Mouse (Mus musculus): Measurements from ENCODE around the gene Olfr315. TPM values are rescaled to one million over a fixed set of nuclear protein-coding genes. Genes with fewer than 3 reads are reported as not detected.
"Not testable (repeated sequence)": the region's sequence is repeated elsewhere in the genome, so short reads cannot be mapped to it uniquely, and the experiment has no call there.

The Olfr315 gene
- total RNA-seq (2021), result not detected in 2 replicates
- long read RNA-seq, result 0 reads

DNA sequence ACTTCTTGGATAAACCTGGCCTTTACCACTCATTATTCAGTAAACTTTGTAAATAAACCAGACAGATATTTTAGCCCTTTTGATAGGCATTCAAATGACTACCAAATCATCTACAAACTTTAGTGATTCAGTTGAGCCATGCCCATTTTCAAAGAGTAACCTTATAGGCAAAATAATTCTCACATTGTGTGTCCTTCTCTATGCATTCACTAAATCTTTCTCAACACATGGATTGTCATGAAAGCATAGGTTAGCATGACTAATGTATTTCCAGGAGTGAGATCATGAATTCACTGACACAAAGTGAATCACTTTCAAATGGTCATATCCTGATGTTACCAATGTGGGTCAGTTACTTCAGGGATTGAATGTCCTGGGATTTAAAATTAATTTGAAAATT, at the start of gene Olfr315:
Gene Olfr315, plus strand, starts transcription at position 301 of the 400 bp plus-strand sequence.
- DNase-seq, result no peak

DNA sequence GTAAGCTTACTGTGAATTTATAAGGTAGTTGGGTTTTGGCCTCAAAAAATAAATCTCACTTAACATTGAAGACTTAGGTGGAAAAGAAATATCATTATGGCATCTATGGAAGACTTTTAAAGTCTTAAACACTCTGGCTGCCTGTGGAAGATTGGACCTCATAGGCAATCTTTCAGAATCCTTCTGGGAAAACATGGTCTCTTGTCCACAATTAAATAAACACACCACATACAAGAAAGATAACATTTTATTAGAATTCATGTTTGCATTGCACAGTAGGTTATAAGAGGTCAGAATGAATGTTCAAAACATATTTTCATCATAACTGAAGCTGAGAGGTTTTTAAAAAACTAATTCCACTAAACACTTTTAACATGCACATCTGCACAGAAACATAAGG, 49.1 kb upstream of the Olfr315 start, which contains the start of gene Olfr318:
Gene Olfr318, minus strand, starts transcription at position 101 of the 400 bp plus-strand sequence.
- no peak for DNase-seq

DNA sequence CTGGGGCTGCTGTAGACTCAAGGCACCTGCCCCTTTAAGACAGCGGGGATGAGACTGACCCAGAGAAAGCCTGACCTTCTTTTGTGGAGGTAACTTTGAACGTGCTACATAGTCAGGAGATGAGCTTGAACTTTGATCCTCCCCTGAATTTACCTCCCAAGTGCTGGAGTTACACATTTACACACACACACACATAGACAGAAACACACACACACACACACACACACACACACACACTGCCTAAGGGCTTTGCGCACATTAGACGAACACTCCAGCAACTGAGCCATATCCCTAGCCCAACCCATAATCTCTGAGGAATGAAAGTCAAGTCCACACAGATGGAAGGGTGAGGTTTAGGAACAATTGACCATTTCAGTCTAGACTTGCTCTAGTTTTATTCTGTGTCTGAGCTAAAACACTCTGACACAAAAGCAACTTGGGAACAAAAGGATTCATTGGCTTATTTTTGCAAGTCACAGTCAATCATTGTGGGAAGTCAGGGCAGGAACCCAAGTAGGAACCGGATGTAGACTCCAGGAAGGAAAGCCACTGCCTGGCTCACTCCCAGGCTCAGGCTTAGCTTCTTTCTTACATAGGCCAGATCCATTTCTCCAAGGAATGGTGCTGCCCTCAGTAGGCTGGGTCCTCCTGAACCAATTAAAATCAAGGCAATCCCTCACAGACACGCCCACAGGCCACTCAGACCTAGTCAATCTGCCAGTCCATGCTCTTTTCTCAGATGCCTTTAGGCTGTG, 44.9 kb upstream of the Olfr315 start:
- not testable (repeated sequence) for DNase-seq

DNA sequence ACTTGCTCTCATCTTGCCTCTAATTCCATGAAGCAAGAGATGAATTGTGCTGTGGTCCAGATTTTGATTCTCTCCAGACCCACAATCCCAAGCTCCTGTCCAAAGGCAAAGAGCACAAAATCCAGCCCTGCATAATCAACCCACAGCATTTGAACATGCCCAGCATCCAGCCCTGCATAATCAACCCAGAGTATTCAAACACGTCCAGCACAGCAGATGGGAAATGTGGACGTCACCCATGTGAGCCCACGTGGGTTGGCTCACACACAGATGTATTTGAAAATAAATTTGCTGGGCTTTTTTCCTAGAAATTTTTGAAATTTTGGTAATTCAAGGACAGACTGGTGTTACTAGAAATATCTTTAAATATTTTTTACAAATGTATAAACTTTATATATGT, 39.6 kb upstream of the Olfr315 start:
- DNase-seq, result no peak

DNA sequence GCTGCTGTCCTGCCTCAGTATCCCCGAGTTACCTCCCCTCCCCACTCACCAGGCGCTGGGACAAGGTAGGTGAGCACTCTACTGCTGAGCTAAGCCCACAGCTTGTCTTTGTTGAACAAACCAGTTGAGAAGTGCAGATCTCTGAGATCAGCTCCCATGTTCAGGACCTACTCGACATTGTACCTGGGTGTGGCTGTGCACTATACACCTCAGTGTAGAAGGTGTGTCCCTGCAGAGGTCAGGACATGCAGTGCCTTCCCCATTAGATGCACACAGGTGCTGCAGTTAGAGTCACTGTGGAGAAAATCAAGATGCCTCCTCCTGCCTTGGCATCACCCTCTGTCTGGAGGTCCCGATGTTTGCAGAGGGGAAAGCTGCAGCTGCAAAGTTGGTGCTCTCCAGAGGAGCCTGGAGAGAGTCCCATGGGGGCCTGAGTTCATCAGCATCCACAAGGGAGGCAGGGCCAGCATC, 34.2 kb upstream of the Olfr315 start, which contains the start of gene Olfr317:
Gene Olfr317, minus strand, starts transcription at position 421 of the 471 bp plus-strand sequence.
- no peak for DNase-seq

DNA sequence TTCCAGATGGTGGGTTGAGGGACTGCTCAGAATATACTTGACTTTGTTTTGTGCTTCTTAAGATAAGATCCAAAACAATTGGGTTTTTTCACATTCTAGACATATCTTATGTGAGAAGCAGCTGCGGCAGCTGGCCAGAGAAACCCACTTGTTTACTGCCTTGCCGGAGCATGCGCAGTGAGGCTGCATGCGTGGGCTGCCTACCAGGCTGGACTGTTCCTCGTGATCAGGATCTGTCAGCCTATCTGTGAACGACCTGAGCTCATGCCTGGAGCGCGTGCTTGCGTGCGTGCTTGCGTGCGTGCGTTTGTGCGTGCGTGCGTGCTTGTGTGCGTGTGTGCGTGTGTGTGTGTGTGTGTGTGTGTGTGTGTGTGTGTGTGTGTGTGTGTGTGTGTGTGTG, 21.9 kb upstream of the Olfr315 start:
- not testable (repeated sequence) for DNase-seq

DNA sequence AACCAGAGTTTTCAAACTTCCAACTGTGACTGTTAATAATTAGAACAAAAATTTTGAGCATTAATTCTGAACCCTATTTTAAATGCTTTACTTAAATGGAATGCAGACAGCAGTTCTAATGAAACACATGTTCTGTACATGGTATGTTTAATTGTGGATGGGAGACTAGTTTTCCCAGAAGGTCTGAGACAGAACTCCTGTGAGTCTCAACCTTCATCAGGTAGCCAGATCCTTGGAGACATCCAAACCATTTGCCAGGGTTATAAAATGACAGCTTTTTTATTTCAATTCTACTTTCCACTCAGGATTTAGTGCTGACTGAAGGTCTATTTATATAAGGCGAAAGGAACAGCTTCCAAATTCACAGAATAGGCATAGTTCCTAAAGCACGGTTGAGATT, 20.6 kb upstream of the Olfr315 start, which contains the start of gene Olfr316:
Gene Olfr316, plus strand, starts transcription at position 301 of the 400 bp plus-strand sequence.
- DNase-seq, result no peak

DNA sequence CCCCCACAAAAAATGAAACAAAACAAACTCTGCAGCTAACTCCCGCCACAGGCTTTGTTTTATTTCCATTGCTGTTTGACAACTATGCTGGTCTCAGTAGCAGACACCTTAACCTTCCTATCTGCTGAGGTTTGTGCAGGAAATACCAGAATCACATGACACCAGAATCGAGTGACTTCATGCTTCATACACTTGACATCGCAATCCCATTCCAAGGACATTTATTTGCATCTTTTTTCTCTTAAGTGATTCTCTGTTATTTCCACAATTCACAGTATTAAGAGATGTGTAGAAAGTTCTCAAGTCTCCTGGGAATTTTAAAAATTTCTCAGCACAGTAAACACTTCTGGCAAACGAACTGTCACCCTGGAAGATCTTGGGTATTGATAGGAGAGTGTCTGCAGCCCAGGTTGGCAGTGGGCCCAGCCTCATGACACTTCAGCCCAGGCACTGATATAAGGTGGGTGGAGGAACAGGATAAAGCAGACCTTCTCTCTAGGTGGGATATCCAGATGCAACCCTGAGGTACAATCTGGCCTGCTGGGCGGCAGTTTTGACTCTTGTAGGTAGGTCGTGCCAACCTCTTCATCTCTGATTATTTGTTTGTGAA, 9.6 kb downstream of the Olfr315 start, which contains the start of gene Olfr314:
Gene Olfr314, plus strand, starts transcription at position 473 of the 610 bp plus-strand sequence.
- DNase-seq, result no peak

DNA sequence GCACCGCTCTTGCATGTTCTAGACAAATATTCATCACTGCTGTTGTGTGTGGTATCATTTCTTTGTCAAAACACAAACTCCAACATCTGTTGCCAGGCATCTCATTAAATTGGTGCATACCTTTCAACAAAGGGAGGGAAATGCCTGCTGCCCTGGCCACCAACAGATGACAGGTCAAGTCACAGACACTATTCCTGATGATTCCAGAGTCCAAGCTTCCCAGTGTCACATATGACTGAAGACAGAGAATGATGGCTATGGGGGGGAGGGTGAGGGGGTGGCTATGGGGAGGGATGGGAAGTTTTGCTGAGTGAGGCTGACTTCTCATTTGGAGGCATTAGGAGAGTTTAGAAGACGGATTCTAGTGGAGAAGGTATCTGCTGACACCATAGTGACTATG, 11.2 kb downstream of the Olfr315 start:
- DNase-seq, result no peak

DNA sequence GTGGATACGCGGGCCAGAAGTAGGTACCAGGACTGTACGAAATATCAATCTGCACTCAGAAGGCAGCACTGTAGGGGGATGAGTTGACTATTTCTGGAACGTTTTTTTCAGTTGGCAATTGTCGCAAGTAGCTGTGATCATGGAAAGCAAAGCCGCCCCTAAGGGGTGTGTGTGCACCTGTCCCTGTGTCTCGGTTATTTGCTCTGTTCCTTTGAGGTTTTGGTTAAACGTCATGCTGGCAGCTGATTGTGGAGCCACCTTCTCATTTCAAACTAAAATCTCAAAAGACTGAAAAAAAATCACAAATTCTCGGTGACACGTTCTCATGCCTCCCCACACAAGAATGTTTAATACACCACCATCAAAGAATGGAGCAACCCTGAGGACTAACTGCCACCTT, 14.7 kb downstream of the Olfr315 start:
- no peak for DNase-seq

DNA sequence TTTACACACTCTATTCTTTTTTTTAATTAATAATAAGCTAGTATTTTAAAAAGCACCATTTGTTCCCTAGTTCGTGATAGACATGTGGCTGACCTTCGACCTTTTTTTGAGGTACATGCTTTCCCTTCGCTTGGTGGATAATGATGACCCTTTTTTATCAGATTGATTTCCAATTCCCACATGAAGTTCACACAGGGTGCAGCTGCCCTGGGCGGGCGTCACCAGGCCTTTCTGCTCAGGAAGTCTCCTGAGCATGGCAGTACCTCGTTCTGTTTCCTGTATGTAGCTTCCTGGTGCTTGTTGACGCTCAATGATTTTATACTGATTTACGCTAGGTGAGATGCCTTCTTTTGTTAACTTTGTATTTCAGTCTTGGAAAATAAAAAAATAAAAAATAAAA, 15.4 kb downstream of the Olfr315 start:
- no peak for DNase-seq

DNA sequence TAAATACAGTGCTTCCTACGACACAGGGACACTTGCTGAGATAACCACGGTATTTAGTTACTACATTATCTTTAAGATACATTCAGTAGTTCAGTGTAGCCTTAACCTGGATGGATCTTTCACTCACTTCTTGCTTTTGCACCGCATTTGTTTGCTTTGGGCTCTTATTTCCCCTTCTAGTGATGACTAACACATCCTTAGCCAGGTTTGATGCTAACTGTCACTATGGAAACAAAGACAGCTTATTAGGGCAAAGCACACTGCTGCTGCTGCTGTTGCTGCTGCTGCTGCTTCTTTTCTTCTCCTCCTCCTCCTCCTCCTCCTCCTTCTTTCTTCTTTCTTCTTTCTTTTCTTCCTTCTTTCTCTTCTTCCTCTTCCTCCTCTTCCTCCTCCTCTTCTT, 16.5 kb downstream of the Olfr315 start:
- DNase-seq, result no peak

DNA sequence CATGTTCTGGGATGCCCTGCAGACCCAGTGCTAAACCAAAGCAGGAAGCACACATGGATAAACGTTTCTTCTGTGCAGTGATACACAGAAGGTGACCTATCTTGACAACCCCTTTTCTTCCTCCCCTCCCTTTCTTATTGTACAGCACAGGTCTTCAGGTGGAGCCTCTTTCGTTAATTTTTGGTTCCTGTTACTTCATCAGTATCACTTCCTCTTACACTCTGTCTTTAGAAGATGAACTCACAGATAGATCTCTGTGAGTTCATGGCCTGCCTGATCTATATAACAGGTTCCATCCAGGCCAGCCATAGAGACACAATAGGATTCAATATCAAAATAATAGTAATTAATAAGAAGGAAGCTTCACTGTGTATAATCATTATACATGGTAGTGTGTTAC, 17.1 kb downstream of the Olfr315 start:
- no peak for DNase-seq

DNA sequence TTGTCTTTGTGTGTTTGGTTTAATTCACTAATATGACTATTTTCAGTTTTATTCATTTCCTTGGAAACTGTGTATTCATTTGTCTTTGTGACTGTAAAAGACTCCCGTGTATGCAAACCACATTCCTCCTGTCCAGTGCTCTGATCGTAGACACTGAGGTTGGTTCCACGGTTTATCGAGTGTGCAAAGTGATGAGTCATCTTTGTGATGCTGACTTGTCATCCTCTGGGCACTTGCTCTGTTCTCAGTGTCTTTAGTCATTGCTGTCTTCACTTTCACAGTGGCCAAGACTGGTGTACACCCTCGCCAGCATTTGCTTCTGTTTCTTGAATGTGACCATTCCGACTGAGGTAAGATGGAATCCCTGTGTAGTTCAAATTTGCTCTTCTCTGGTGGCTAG, 17.7 kb downstream of the Olfr315 start:
- no peak for DNase-seq

DNA sequence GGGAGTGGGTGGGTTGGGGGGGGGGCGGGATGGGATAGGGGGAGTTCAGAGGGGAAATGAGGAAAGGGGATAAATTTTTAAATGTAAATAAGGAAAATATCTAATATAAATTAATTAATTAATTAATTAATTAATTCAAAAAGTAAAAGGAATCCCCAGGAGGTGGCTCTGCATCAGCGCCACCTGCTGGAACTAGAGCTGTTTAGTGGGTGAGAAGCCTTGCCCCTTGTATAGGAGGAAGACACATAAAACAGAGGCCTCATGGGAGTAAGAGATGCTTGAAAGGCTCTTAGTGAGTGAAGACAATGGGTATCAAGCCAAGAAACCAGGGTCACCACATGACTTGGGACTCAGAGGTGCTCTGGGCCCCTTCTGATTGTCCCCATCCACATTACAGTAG, 22.9 kb downstream of the Olfr315 start:
- no peak for DNase-seq

DNA sequence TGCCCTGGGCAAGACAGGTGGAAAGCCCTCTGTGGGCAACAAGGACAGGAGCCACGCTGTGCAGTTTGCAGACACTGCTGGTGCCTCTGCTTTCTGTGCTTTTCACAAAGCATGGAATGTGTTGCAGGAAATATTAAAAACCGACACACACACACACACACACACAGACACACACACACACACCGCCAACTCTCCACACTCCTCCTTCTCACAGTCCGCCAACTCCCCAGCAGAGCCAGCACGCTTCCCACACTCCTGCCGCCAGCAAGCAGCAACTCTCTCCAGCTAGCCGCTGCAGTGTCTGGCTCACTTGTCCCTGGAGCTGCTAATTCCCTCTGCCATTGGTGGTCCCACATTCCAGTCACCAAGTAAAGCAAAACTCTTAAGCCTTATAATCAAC, 23.9 kb downstream of the Olfr315 start:
- no peak for DNase-seq

DNA sequence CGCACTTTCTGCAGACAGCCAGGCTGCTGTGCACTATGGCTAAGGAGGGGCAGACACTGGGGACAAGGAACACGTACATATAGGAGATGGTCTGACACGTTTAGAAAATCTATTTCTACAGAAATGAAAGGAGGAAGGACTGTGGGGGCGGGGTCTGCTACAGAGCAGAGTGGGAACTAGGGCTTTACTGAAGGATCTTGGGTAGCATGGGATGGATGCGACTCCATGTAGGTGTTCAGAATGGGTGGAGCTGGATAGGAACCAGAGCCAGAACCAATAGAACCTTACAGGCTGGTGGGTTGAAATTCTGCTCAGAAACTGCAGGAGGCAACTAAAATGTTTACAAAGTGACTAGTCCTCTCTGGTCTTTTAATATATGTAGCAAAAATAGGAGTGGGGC, 26.8 kb downstream of the Olfr315 start:
- DNase-seq, result no peak

DNA sequence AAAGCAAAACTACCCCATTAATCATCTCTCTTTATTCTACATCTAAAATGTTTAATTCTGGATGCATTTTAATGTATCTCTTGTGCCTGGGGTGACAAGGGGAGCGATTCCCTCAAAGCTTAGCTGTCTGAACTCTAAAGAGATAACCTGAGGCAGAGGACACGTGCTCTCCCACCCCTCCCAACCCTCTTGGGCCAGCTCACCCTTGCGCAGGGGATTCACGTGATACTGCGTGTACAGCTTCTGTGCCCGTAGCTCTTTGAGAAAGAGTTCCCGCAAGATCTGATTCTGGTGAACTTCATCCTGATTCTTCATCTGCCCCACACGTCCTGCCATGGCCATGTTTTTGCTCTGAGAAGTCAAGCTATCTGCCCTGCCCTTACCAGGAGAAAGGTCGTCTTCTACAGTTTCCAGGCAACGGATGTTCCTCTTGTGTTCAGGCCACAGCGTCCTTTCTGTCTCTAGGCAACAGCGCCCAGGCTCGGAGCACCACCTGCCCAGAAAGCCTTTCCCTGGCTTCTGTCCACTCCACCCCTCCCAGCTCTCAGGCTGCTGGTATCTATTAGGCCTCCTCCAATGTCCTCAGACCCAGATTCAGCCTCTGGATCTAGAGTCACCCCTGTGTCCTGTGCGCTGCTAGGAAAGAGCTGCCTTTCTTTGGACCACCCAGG, 28.7 kb downstream of the Olfr315 start, which contains the start of gene Fam183b:
Gene Fam183b, minus strand, starts transcription at position 403 of the 671 bp plus-strand sequence.
- no peak for DNase-seq

DNA sequence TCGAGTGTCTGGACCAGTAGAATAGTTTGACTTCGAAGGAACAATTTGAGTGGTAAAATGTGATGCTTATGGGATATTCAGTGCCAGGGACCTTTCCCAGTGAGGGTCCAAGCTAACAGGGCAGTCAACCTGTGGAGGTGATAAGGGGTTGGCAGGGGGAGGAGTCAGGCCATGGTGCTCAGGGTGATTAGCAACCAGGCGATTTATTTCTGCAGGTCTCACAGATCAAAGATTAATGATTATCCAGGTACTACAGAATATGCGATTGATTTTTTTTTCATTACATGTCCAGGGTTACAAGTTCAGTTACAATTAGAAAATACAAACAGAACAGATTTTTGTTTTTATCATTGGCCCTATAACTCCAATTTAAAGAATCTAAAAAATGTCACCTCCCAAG, 30.9 kb downstream of the Olfr315 start:
- DNase-seq, result no peak

DNA sequence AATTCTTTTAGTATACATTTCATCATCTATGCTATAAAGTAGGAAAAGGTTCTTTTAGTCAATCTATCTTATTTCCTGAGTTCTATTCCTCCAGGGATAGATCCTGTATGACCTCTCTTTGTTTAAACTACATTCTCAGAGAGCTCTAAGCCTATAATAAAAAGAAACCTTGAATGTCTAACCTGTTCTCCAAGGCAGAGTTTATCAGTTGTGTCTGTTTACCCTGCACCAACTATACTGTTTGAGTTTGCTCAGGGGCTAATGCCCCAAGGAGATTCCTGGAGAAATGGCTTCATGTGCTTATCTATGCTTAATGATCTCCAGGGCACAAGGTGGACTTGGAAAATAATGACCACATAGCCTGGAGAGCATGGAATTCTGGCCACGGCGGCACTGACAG, 31.4 kb downstream of the Olfr315 start:
- no peak for DNase-seq

DNA sequence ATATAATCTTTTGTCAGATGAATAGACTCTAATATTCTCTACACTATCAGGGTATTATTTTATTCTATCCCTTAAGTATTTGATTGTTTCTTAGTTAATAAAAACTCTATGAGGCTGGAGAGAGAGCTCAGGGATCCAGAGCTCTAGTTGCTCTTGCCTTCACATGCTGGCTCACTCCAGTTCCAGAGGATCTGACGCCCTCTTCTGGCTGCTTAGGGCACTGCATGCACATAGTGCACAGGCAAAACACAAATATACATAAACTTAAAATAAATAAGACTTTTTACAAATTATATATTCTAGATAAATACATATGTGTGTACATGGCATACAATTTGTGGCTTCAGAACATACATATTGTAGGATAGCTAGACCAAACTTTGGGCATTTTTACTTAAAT, 39.0 kb downstream of the Olfr315 start:
- DNase-seq, result no peak

DNA sequence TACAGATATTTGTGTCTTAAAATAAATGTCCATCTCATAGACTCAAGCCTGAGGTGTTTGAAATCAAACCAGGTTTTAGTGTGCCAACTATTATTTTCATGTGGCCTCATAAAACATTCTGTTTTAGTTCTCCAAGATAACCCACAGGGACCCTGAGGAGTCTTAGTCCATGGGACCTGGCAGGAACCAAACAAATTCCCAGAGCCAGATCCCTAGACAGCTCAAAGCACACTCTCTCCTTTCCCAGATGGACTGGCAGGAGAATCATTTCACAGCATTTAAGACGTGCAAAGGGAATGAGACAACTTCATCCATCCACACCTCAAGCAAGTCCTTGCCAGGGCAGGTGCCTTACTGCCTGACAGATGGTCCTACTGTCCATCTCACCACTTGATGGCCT, 41.7 kb downstream of the Olfr315 start, which contains the start of gene Olfr313:
Gene Olfr313, plus strand, starts transcription at position 301 of the 400 bp plus-strand sequence.
- DNase-seq, result not testable (repeated sequence)

DNA sequence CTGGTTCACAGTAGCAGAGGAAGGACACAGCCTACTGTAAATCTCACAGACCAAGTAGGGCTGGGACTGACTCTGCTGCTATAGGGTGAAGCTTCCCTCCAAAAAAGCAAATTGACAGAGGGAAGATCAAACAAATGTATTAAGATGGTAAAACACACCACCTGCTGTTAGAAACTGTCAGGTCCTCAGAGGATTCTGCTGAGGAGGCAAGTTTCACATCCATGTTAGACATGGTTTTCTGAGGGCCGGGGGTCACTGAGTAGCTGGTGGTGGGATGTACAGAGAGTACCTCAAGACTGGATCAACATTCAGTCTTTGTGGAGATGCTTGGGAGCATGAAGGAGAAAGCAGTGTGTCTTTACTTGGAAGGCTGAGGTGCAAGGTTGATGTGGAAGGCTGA, 42.7 kb downstream of the Olfr315 start:
- no peak for DNase-seq

Data from adrenal gland, postnatal 25 days (tissue).